Mouse (Mus musculus): Measurements from ENCODE around the gene Lbx2. TPM values are rescaled to one million over a fixed set of nuclear protein-coding genes. Genes with fewer than 3 reads are reported as not detected.

Lbx2 gene
- polyA plus RNA-seq, 1 experiment, result 1.4 TPM

GRCm38 (mm10) chr6:83070311-83071219, 15.6 kb upstream of the Lbx2 start:
- Histone ChIP-seq H3K4me3 (ENCODE audit: insufficient read depth, low read depth, low read length) (no peak overlapping the region), H3K27me3 (replicated peaks; ENCODE audit: control insufficient read depth, insufficient read depth, low read length) (peaks cover 23% of the 10 kb centered on the region), H3K4me1 (ENCODE audit: control insufficient read depth, insufficient read depth, low read length) (no peaks in the 10 kb centered on the region), H3K36me3 (ENCODE audit: control insufficient read depth, insufficient read depth, low read length) (no peaks in the 10 kb centered on the region), H3K27ac (ENCODE audit: insufficient read depth, low read depth, low read length) (no peak overlapping the region)
- peak; percentile 27 for DNase-seq
- 3% methylated on average over 58 of the region's 58 CpGs for WGBS
- TF ChIP-seq POLR2A (IDR thresholded peaks at IDR 0.05; ENCODE audit: low read depth, low read length) (no peak), CTCF (conservative IDR thresholded peaks at IDR 0.05; ENCODE audit: insufficient read depth, insufficient read length, low read depth, low read length) (no peak)

GRCm38 (mm10) chr6:83071220-83071619, 14.9 kb upstream of the Lbx2 start:
- Histone ChIP-seq H3K4me1 (ENCODE audit: control insufficient read depth, insufficient read depth, low read length) (no peaks in the 10 kb centered on the region), H3K36me3 (ENCODE audit: control insufficient read depth, insufficient read depth, low read length) (no peaks in the 10 kb centered on the region), H3K27ac (ENCODE audit: insufficient read depth, low read depth, low read length) (no peak overlapping the region), H3K4me3 (ENCODE audit: insufficient read depth, low read depth, low read length) (no peak overlapping the region), H3K27me3 (replicated peaks; ENCODE audit: control insufficient read depth, insufficient read depth, low read length) (peaks cover 23% of the 10 kb centered on the region)
- no peak for TF ChIP-seq POLR2A (IDR thresholded peaks at IDR 0.05; ENCODE audit: low read depth, low read length)
- no peak for TF ChIP-seq CTCF (conservative IDR thresholded peaks at IDR 0.05; ENCODE audit: insufficient read depth, insufficient read length, low read depth, low read length)
- no peak for DNase-seq
- 6% methylated on average over 24 of the region's 24 CpGs for WGBS

- Histone ChIP-seq H3K4me1 (ENCODE audit: control insufficient read depth, insufficient read depth, low read length) (no peaks in the 10 kb centered on the region), H3K27me3 (replicated peaks; ENCODE audit: control insufficient read depth, insufficient read depth, low read length) (peaks cover 12% of the 10 kb centered on the region), H3K27ac (ENCODE audit: insufficient read depth, low read depth, low read length) (no peak overlapping the region), H3K36me3 (ENCODE audit: control insufficient read depth, insufficient read depth, low read length) (no peaks in the 10 kb centered on the region), H3K4me3 (ENCODE audit: insufficient read depth, low read depth, low read length) (no peak overlapping the region)
- peak; percentile 42 for DNase-seq
- 22% methylated on average over 2 of the region's 2 CpGs for WGBS
- TF ChIP-seq POLR2A (IDR thresholded peaks at IDR 0.05; ENCODE audit: low read depth, low read length), result no peak
- no peak for TF ChIP-seq CTCF (conservative IDR thresholded peaks at IDR 0.05; ENCODE audit: insufficient read depth, insufficient read length, low read depth, low read length)
These were observed 11.2 kb upstream of the Lbx2 start for GRCm38 (mm10) chr6:83074979-83075378.

GRCm38 (mm10) chr6:83077630-83078323, 8.4 kb upstream of the Lbx2 start, which contains the start of gene Pcgf1:
Gene Pcgf1 (plus strand): TSS chr6:83077869.
- no peaks in the 10 kb centered on the region for H3K36me3 ChIP-seq (ENCODE audit: control insufficient read depth, insufficient read depth, low read length)
- WGBS, result under 1% methylated on average over 54 of the region's 54 CpGs
- H3K4me3 ChIP-seq (ENCODE audit: insufficient read depth, low read depth, low read length), result peak within 1 kb of the TSS; percentile 56
- H3K27me3 ChIP-seq (replicated peaks; ENCODE audit: control insufficient read depth, insufficient read depth, low read length), result no peaks in the 10 kb centered on the region
- H3K27ac ChIP-seq (ENCODE audit: insufficient read depth, low read depth, low read length), result peak within 1 kb of the TSS; percentile 92
- no peaks in the 10 kb centered on the region for H3K4me1 ChIP-seq (ENCODE audit: control insufficient read depth, insufficient read depth, low read length)
- DNase-seq, result peak; percentile 50
- TF ChIP-seq CTCF (conservative IDR thresholded peaks at IDR 0.05; ENCODE audit: insufficient read depth, insufficient read length, low read depth, low read length) (no peak), POLR2A (IDR thresholded peaks at IDR 0.05; ENCODE audit: low read depth, low read length) (no peak)

GRCm38 (mm10) chr6:83078324-83078858, 7.8 kb upstream of the Lbx2 start:
- H3K4me3 ChIP-seq (ENCODE audit: insufficient read depth, low read depth, low read length), result peak overlapping the region; percentile 56
- DNase-seq, result peak; percentile 99
- H3K27ac ChIP-seq (ENCODE audit: insufficient read depth, low read depth, low read length), result peak overlapping the region; percentile 92
- no peaks in the 10 kb centered on the region for H3K4me1 ChIP-seq (ENCODE audit: control insufficient read depth, insufficient read depth, low read length)
- H3K27me3 ChIP-seq (replicated peaks; ENCODE audit: control insufficient read depth, insufficient read depth, low read length), result no peaks in the 10 kb centered on the region
- whole genome bisulfite sequencing, result under 1% methylated on average over 46 of the region's 46 CpGs
- H3K36me3 ChIP-seq (ENCODE audit: control insufficient read depth, insufficient read depth, low read length), result no peaks in the 10 kb centered on the region
- TF ChIP-seq POLR2A (IDR thresholded peaks at IDR 0.05; ENCODE audit: low read depth, low read length) (peak; percentile 32), CTCF (conservative IDR thresholded peaks at IDR 0.05; ENCODE audit: insufficient read depth, insufficient read length, low read depth, low read length) (peak; percentile 48; the same call in 1 of the 2 replicates)

GRCm38 (mm10) chr6:83080210-83080609, 6.0 kb upstream of the Lbx2 start:
- Histone ChIP-seq H3K27ac (ENCODE audit: insufficient read depth, low read depth, low read length) (no peak overlapping the region), H3K4me3 (ENCODE audit: insufficient read depth, low read depth, low read length) (no peak overlapping the region), H3K27me3 (replicated peaks; ENCODE audit: control insufficient read depth, insufficient read depth, low read length) (no peaks in the 10 kb centered on the region), H3K36me3 (ENCODE audit: control insufficient read depth, insufficient read depth, low read length) (no peaks in the 10 kb centered on the region), H3K4me1 (ENCODE audit: control insufficient read depth, insufficient read depth, low read length) (no peaks in the 10 kb centered on the region)
- WGBS, result 97% methylated on average over 5 of the region's 5 CpGs
- TF ChIP-seq POLR2A (IDR thresholded peaks at IDR 0.05; ENCODE audit: low read depth, low read length) (no peak), CTCF (conservative IDR thresholded peaks at IDR 0.05; ENCODE audit: insufficient read depth, insufficient read length, low read depth, low read length) (no peak)
- no peak for DNase-seq
